Mouse (Mus musculus): ENCODE results near the gene Pde4c.

DNA sequence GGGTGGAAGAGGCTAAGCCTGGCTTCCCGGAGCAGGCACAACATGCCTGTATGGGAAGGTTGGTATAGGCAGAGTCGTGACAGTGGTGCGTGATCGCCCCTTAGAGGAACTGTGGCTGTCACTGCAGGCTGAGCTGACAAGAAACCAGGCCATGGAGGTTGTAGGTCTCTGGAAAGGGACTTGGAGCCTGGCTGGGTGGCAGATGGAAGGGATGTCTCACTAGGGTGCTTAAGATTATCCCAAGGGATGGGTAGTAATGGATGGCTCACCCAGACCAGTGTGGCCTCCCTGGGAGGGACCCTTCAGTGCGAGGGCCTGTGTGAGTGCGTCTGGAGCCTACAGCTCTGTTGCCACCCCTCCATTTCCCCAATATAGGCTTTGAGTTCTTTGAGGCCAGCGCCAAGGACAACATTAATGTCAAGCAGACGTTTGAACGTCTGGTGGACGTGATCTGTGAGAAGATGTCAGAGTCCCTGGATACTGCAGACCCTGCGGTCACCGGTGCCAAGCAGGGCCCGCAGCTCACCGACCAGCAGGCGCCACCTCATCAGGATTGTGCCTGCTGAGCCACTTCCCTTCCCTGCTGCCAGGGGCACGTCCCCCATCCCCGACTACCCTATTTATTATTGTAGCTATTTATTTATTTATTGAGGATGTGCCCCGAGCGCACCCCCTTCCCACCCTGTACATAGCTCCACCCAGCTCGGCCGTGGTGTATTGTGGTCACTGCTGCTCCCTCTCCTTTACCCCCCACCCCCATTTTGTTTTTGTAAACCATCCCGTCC lies 34.2 kb downstream of the Pde4c start:
- TF ChIP-seq CTCF (conservative IDR thresholded peaks at IDR 0.05 in 1 of 2, IDR thresholded peaks at IDR 0.05 in 1 of 2; ENCODE audit: low read depth in 2 of 2, low read length in 2 of 2) (peak; percentile 36 to 79; a peak in 2 of 4 replicates), POLR2A (IDR thresholded peaks at IDR 0.05; ENCODE audit: low read depth, low read length) (no peak), MAFK (IDR thresholded peaks at IDR 0.05; ENCODE audit: insufficient replicate concordance, low read length) (no peak)

Measured in CH12.LX (cell line).